Mouse (Mus musculus) kidney, adult 2 months (tissue): ENCODE measurements around the gene Tlcd2.

Experiments used
- CTCF ChIP-seq: fragments of 200-500 bp; conservative IDR thresholded peaks from 2 replicates; pipeline ENCODE4 v1.5.1; 2011; ENCODE audit warnings: low read depth, mild to moderate bottlenecking, control low read depth, low read length, moderate library complexity, mixed read lengths; ENCODE audit not compliant: insufficient read depth, insufficient read length
- POLR2A ChIP-seq: fragments of 200-500 bp; IDR thresholded peaks from one replicate; pipeline ENCODE4 v1.6.1; 2011; ENCODE audit warnings: low read depth, low read length, control low read depth

- TF ChIP-seq POLR2A (no peak), CTCF (no peak)
These were observed 46.6 kb downstream of the Tlcd2 start for GRCm38 (mm10) chr11:75508162-75508561.
